Mouse (Mus musculus) olfactory bulb, adult 2 months (tissue): Measurements from ENCODE around the gene Adamts17. TPM values are rescaled to one million over a fixed set of nuclear protein-coding genes. Genes with fewer than 3 reads are reported as not detected.

Experiments
- H3K27ac ChIP-seq: fragments of 200-500 bp; 2 replicates; pipeline ENCODE4 v1.5.1; 2012; ENCODE audit warnings: low read depth, low read length; ENCODE audit not compliant: insufficient read depth
- H3K4me1 ChIP-seq: fragments of 200-500 bp; 2 replicates; pipeline ENCODE4 v1.6.1; 2012; ENCODE audit warnings: low read length; ENCODE audit not compliant: control insufficient read depth, insufficient read depth
- H3K4me3 ChIP-seq: fragments of 200-500 bp; 2 replicates; pipeline ENCODE4 v1.5.1; 2012; ENCODE audit warnings: mild to moderate bottlenecking, low read depth, low read length, moderate library complexity; ENCODE audit not compliant: insufficient read depth
- CTCF ChIP-seq: fragments of 200-500 bp; IDR thresholded peaks from 2 replicates; pipeline ENCODE4 v1.5.1; 2012; ENCODE audit warnings: low read depth, mild to moderate bottlenecking, low read length, moderate library complexity; ENCODE audit not compliant: insufficient read depth
- POLR2A ChIP-seq: fragments of 200-500 bp; IDR thresholded peaks from 2 replicates; pipeline ENCODE4 v1.6.1; 2012; ENCODE audit warnings: mild to moderate bottlenecking, low read depth, low read length, moderate library complexity; ENCODE audit not compliant: insufficient read depth
- WGBS: fragments of 180-500 bp; shearing (Covaris S2); methylation state at CpG from one replicate; pipeline ENCODE4 v1.1.7; 2018; 5-methylcytosine and 5-hydroxymethylcytosine counted together
- polyA plus RNA-seq: library from polyadenylated mRNA; stranded (reverse); fragments of >200 nt; gene quantifications from 2 replicates; pipeline ENCODE4 v1.2.4, GENCODE M21; 2012; ENCODE audit warnings: low replicate concordance; ENCODE audit not compliant: missing spikeins, insufficient read depth, insufficient read length

Gene Adamts17
- polyA plus RNA-seq, 1 experiment = not detected

GRCm38 (mm10) chr7:66806801-66807200 lies 32.7 kb upstream of the Adamts17 start:
- Histone ChIP-seq H3K27ac (no peak overlapping the region), H3K4me1 (no peaks in the 10 kb centered on the region), H3K4me3 (no peak overlapping the region)
- TF ChIP-seq POLR2A (no peak), CTCF (no peak)
- WGBS = 77% methylated on average over 3 of the region's 3 CpGs

GRCm38 (mm10) chr7:66810436-66810835 lies 29.1 kb upstream of the Adamts17 start:
- H3K4me3 ChIP-seq = no peak overlapping the region
- no peak for TF ChIP-seq CTCF
- TF ChIP-seq POLR2A = no peak
- no peak overlapping the region for H3K27ac ChIP-seq
- 97% methylated on average over 7 of the region's 7 CpGs for WGBS
- H3K4me1 ChIP-seq = no peaks in the 10 kb centered on the region

GRCm38 (mm10) chr7:66811294-66811693 lies 28.2 kb upstream of the Adamts17 start:
- H3K4me1 ChIP-seq = no peaks in the 10 kb centered on the region
- H3K4me3 ChIP-seq = no peak overlapping the region
- H3K27ac ChIP-seq = no peak overlapping the region
- TF ChIP-seq CTCF (no peak), POLR2A (no peak)
- WGBS = 95% methylated on average over 1 of the region's 1 CpGs

GRCm38 (mm10) chr7:66812289-66812688 lies 27.2 kb upstream of the Adamts17 start:
- TF ChIP-seq POLR2A (no peak), CTCF (no peak)
- Histone ChIP-seq H3K4me1 (no peaks in the 10 kb centered on the region), H3K4me3 (no peak overlapping the region), H3K27ac (no peak overlapping the region)
- 87% methylated on average over 4 of the region's 4 CpGs for WGBS

- Histone ChIP-seq H3K4me3 (no peak overlapping the region), H3K27ac (no peak overlapping the region), H3K4me1 (no peaks in the 10 kb centered on the region)
- TF ChIP-seq POLR2A (no peak), CTCF (no peak)
- 10% methylated on average over 9 of the region's 9 CpGs for WGBS
Observed at GRCm38 (mm10) chr7:66812737-66813136, 26.8 kb upstream of the Adamts17 start.

- WGBS = 82% methylated on average over 1 of the region's 1 CpGs
- Histone ChIP-seq H3K27ac (no peak overlapping the region), H3K4me3 (no peak overlapping the region), H3K4me1 (no peaks in the 10 kb centered on the region)
- no peak for TF ChIP-seq CTCF
- TF ChIP-seq POLR2A = no peak
Observed at GRCm38 (mm10) chr7:66813172-66813571, 26.4 kb upstream of the Adamts17 start.

- no peak for TF ChIP-seq CTCF
- no peak for TF ChIP-seq POLR2A
Observed at GRCm38 (mm10) chr7:66815526-66815925, 24.0 kb upstream of the Adamts17 start.

GRCm38 (mm10) chr7:66820034-66820433 lies 19.5 kb upstream of the Adamts17 start:
- Histone ChIP-seq H3K27ac (no peak overlapping the region), H3K4me3 (no peak overlapping the region), H3K4me1 (no peaks in the 10 kb centered on the region)
- TF ChIP-seq CTCF (peak; percentile 68), POLR2A (no peak)
- WGBS = 34% methylated on average over 6 of the region's 6 CpGs

More at GRCm38 (mm10) chr7:66815526-66815925, 24.0 kb upstream of the Adamts17 start:
- H3K27ac ChIP-seq = no peak overlapping the region
- H3K4me1 ChIP-seq = no peaks in the 10 kb centered on the region
- 87% methylated on average over 6 of the region's 6 CpGs for WGBS
- no peak overlapping the region for H3K4me3 ChIP-seq

GRCm38 (mm10) chr7:66830803-66831202 lies 8.7 kb upstream of the Adamts17 start:
- TF ChIP-seq CTCF (no peak), POLR2A (no peak)
- 73% methylated on average over 5 of the region's 5 CpGs for WGBS
- Histone ChIP-seq H3K4me3 (no peak overlapping the region), H3K4me1 (no peaks in the 10 kb centered on the region), H3K27ac (no peak overlapping the region)

GRCm38 (mm10) chr7:66831295-66831694 lies 8.2 kb upstream of the Adamts17 start:
- Histone ChIP-seq H3K4me3 (no peak overlapping the region), H3K4me1 (no peaks in the 10 kb centered on the region), H3K27ac (no peak overlapping the region)
- WGBS = 44% methylated on average over 5 of the region's 5 CpGs
- TF ChIP-seq CTCF = no peak
- TF ChIP-seq POLR2A = no peak
